Mouse (Mus musculus) small intestine, adult 10 weeks (tissue): ENCODE measurements around the gene Tarbp2. TPM values are rescaled to one million over a fixed set of nuclear protein-coding genes. Genes with fewer than 3 reads are reported as not detected.

ENCODE experiments used
- polyA plus RNA-seq: library from polyadenylated mRNA; stranded (reverse); fragments of 350-450 nt; fragmentation: Illumina TruSeq; extraction: RNeasy Lipid Tissue Mini Kit (QIAGEN cat#74804); gene quantifications from one replicate; pipeline ENCODE4 v1.2.3, GENCODE M21; 2014; ENCODE audit warnings: low replicate concordance

Gene Tarbp2
- 1.7 TPM for polyA plus RNA-seq

DNA sequence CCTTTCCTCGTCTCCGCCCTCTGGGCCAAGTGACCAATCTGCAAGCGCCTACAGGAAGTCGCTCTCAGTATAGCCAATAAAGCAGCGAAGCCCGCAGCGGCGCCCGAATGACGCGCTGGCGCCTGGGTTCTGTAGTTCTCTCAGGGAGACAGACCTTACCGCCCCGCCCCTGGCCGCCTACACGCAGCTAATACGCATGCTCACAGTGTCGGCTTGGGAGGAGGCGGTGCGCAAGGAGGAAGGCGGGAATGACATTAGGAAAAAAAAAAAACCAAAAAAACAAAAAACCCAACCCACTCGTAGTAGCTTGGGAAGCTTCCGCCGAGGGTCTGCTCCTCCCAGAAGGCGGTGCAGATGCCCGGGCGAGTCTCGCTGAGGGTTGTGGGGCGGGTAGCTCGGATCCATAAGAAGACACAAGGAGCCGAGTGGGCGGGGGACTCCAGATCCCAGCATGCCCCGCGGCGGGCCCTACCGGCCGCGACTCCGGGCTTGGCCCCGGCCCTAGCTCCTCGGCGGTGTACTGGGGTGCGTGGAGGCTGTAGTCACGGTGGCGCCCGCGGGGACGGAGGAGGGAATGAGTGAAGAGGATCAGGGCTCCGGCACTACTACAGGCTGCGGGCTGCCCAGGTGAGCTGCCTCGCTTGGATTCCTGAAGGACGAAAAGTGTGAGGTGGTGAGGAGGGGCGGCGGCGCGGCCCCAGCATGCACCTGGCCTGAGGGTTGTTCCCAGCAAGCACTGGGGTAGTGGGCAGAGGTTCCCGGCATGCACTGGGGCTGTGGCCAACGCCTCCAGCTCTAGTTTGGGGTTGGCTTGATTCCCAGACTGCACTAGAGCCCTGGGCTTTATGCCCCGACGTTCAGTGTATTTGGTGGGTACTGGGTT lies at the start of gene Tarbp2:
Tarbp2 (plus strand) TSS at position 217 of the 883 bp plus-strand sequence.

DNA sequence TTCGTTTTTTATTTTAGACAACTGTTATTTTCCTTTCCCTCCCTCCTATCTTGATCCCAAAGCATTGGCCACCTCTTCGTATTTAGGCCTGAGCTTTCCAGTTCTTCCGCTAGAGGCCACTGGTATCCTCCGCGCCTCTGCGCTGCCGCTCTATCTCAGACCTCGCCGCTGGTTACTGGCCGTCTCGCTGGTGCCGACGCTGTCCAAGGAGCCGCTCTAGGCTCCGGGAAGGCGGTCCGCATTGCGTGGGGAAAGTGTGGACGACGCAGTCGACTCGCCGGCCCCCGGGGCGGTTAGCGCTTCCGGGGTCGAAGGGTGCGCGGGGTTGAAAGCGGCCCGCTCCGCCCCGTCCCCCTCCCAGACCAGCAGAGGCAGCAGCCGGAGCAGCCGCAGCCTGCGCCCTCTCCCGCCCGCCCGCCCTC lies 47.8 kb upstream of the Tarbp2 start, which contains the start of gene Pcbp2:
Pcbp2 (plus strand) TSS at position 357 of the 422 bp plus-strand sequence.

DNA sequence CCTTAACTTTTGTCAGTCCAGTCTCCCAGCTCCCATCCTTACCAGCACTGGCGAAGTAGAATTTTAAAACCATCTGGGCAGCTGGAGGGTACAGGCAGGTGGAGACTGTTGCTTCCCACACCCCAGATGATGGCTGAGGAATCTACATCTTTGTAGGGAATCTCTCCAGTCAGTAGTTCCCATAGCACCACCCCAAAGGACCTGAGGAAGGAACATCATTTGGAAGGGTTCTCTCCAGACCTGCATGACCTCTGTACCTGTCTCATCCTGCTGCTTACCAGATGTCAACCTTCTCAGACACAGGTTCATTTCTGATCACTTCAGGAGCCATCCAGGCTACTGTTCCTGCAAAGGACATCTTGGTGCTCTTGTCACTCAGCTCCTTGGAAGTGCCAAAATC lies 14.5 kb upstream of the Tarbp2 start, which contains the start of gene Gm10337:
Gm10337 (plus strand) TSS at position 276 of the 400 bp plus-strand sequence.

DNA sequence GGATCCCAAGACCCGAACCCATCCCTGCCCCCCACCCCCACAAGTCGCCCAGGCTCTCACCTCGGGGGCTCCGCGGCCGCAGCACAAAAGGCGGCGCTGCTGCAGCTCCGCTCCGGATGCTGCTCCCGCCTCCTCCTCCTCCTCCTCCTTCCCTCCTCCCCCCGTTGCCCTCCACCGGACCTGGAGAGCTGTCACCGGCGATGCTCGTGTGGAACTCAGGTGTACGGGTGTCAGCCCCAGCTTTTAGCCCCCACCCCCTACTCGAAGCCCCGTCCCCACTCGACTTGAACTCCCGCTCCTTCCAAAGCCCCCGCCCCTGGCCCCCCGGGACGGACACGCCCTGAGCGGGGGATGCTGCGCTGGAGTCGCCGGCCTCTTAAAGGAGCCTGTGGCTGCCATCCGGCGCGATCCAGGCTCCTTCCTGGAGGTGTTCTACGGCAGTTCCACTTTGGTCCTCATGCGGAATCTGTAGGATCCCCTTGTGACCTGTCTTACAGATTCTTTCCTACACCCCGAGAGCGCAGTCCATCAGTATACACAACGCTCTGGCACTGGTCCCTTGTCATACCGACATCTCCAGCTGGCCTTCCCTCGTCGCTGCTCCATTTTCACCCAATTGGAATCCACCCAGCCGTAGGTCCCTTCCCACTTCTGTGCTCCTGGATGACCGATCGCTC lies 1.1 kb upstream of the Tarbp2 start, which contains the start of gene Map3k12:
Map3k12 (minus strand) TSS at position 337 of the 677 bp plus-strand sequence.

DNA sequence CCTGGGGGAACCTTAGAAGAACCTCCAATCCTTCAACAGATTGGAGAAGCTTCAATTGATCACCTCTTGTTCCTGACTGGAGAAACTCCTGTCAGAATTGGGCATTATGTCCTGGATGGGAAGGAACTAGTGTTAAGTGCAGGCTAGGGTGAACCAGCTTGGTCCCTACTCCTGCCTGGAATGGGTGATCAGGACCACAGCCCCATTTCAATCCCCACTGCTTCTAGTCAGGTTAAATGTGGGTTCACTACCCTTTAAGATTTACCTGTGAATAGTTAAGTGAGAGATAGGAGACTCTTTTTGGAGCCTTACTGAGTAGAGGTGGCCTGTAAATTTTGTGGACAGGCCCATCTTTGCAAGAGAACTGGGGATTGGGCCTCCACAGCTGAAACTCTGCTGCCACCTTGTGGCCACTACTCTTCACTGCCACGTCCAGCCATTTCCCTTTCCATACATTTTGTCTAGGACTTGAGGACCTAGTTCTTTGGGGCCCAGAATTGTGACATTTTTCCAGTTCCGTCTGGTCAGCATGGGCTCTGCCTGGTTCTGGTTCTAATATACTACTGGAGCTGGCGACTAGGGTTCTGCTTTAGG lies 7.0 kb downstream of the Tarbp2 start, which contains the start of gene Npff:
Npff (minus strand) TSS at position 51 of the 594 bp plus-strand sequence.

Other genes with a start within 250 kb of the Tarbp2 start
- gene Gm9918, start 247.6 kb upstream of the Tarbp2 start, polyA plus RNA-seq, result not detected
- 0.78 TPM for gene Mfsd5, start 238.7 kb upstream of the Tarbp2 start, polyA plus RNA-seq
- gene Espl1, start 221.9 kb upstream of the Tarbp2 start, polyA plus RNA-seq, result 0.19 TPM
- 6.2 TPM for gene Pfdn5, start 192.1 kb upstream of the Tarbp2 start, polyA plus RNA-seq
- 5.8 TPM for gene Myg1, start 186.5 kb upstream of the Tarbp2 start, polyA plus RNA-seq
- 4.4 TPM for gene Aaas, start 167.4 kb upstream of the Tarbp2 start, polyA plus RNA-seq
- gene Sp7, start 151.0 kb upstream of the Tarbp2 start, polyA plus RNA-seq, result not detected
- gene Sp1, start 112.0 kb upstream of the Tarbp2 start, polyA plus RNA-seq, result 83.0 TPM
- gene Amhr2, start 72.8 kb upstream of the Tarbp2 start, polyA plus RNA-seq, result not detected
- gene Prr13, start 59.2 kb upstream of the Tarbp2 start, polyA plus RNA-seq, result 223 TPM
- 488 TPM for gene Pcbp2, start 47.7 kb upstream of the Tarbp2 start, polyA plus RNA-seq
- gene Gm10337, start 14.5 kb upstream of the Tarbp2 start, polyA plus RNA-seq, result not detected
- 0.93 TPM for gene Map3k12, start 1.1 kb upstream of the Tarbp2 start, polyA plus RNA-seq
- not detected for gene Npff, start 6.8 kb downstream of the Tarbp2 start, polyA plus RNA-seq
- not detected for gene Gm28047, start 106.9 kb downstream of the Tarbp2 start, polyA plus RNA-seq
- 22.5 TPM for gene Atf7, start 107.3 kb downstream of the Tarbp2 start, polyA plus RNA-seq
- 21.1 TPM for gene Atp5g2, start 154.2 kb downstream of the Tarbp2 start, polyA plus RNA-seq
- gene Calcoco1, start 204.0 kb downstream of the Tarbp2 start, polyA plus RNA-seq, result 28.1 TPM